Mouse (Mus musculus) heart, embryonic 10.5 days (tissue): ENCODE measurements at regions not wholly inside any gene's neighbourhood (a gene's known extent, or its start where the extent isn't known, plus 50 kb on each side); places are given as distances from the start of the nearest gene placed in this dataset.

ENCODE experiments used
- DNase-seq: peaks from one replicate; pipeline ENCODE4 v3.0.0-alpha.2; 2017; ENCODE audit warnings: low spot score
- H3K27ac ChIP-seq: fragments of 300-500 bp; sonication (generic); 2 replicates; pipeline ENCODE4 v1.5.1; 2016; ENCODE audit warnings: mild to moderate bottlenecking
- H3K27me3 ChIP-seq: fragments of 300-500 bp; sonication (generic); 2 replicates; pipeline ENCODE4 v1.6.1; 2016; ENCODE audit warnings: mild to moderate bottlenecking; ENCODE audit not compliant: poor library complexity, insufficient read depth, severe bottlenecking
- H3K36me3 ChIP-seq: fragments of 300-500 bp; sonication (generic); 2 replicates; pipeline ENCODE4 v1.6.1; 2016; ENCODE audit warnings: mild to moderate bottlenecking, moderate library complexity
- H3K4me1 ChIP-seq: fragments of 300-500 bp; sonication (generic); 2 replicates; pipeline ENCODE4 v1.6.1; 2016; ENCODE audit warnings: mild to moderate bottlenecking
- H3K4me3 ChIP-seq: fragments of 300-500 bp; sonication (generic); 2 replicates; pipeline ENCODE4 v1.5.1; 2016; ENCODE audit warnings: mild to moderate bottlenecking, moderate library complexity
- H3K9me3 ChIP-seq: fragments of 300-500 bp; sonication (generic); 2 replicates; pipeline ENCODE4 v1.6.1; 2016; ENCODE audit warnings: mild to moderate bottlenecking, moderate library complexity
- WGBS: fragments of 180-500 bp; shearing (Covaris S2); methylation state at CpG from one replicate; pipeline ENCODE4 v1.1.7; 2016; 5-methylcytosine and 5-hydroxymethylcytosine counted together

GRCm38 (mm10) chr1:119160354-119160753, 106.9 kb upstream of the Gli2 start:
- no peaks in the 10 kb centered on the region for H3K9me3 ChIP-seq
- no peak for DNase-seq
- no peaks in the 10 kb centered on the region for H3K4me1 ChIP-seq
- no peak overlapping the region for H3K4me3 ChIP-seq
- WGBS, result 89% methylated on average over 1 of the region's 1 CpGs
- H3K27me3 ChIP-seq, result no peaks in the 10 kb centered on the region; the same call in 1 of the 2 replicates
- H3K27ac ChIP-seq, result no peak overlapping the region
- H3K36me3 ChIP-seq, result no peaks in the 10 kb centered on the region

DNA sequence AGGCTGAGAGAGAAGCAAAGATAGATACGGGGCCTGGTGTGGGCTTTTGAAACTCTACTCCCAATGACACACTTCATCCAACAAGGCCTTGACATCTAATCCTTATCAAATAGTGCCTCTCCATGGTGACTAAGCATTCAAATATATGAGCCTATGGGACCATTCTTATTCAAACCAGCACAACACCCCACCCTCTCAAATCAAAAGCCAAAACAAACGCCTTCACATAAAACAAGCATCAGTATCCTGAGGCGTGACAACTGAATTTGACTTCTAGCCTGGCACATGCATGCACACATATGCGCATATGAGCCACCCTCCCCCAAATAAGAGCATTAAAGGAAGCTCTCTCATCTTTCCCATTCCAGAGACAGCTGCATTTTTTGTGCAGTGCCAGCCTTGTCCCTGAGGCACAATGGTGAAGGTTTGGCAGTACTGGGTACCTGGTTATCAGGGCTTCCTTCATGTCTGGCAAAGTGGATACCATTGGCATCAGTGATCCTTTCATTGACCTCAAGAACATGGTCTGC, 103.8 kb upstream of the Gli2 start:
- no peak for DNase-seq
- 86% methylated on average over 4 of the region's 4 CpGs for WGBS

GRCm38 (mm10) chr1:119153619-119154018, 100.2 kb upstream of the Gli2 start:
- H3K27me3 ChIP-seq, result no peaks in the 10 kb centered on the region; the same call in 1 of the 2 replicates
- H3K4me3 ChIP-seq, result no peak overlapping the region
- H3K27ac ChIP-seq, result no peak overlapping the region
- H3K9me3 ChIP-seq, result no peaks in the 10 kb centered on the region; the same call in 1 of the 2 replicates
- no peak for DNase-seq
- H3K36me3 ChIP-seq, result no peaks in the 10 kb centered on the region
- H3K4me1 ChIP-seq, result no peaks in the 10 kb centered on the region
- 96% methylated on average over 4 of the region's 4 CpGs for WGBS

More for the DNA sequence above, 103.8 kb upstream of the Gli2 start:
- Histone ChIP-seq H3K27ac (no peak overlapping the region), H3K9me3 (no peaks in the 10 kb centered on the region; the same call in 1 of the 2 replicates), H3K27me3 (no peaks in the 10 kb centered on the region; the same call in 1 of the 2 replicates), H3K4me3 (no peak overlapping the region), H3K4me1 (no peaks in the 10 kb centered on the region), H3K36me3 (no peaks in the 10 kb centered on the region)

DNA sequence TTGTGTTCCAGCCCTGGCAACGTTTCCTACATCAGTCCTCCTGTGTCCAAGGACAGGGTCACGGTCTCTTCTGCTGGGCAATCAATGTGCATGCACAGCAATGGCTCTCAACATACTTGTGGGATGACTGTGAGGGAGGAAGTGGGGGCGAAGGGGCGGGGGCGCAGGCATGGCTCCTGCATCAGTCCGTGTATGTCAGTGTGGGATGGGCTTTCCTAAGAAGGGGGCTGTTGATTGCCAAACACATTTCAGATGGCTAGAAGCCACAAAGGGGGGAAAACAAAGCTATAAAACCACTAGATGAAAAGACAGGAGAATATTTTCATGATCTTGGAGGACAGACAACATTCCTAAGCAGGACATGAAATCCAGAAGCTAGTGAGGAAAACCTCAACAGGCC, 99.4 kb upstream of the Gli2 start:
- 84% methylated on average over 6 of the region's 6 CpGs for WGBS
- no peaks in the 10 kb centered on the region; the same call in 1 of the 2 replicates for H3K9me3 ChIP-seq
- no peak for DNase-seq
- no peaks in the 10 kb centered on the region for H3K36me3 ChIP-seq
- H3K27ac ChIP-seq, result no peak overlapping the region
- H3K27me3 ChIP-seq, result no peaks in the 10 kb centered on the region
- no peak overlapping the region for H3K4me3 ChIP-seq
- H3K4me1 ChIP-seq, result no peaks in the 10 kb centered on the region

GRCm38 (mm10) chr1:119147506-119147905, 94.1 kb upstream of the Gli2 start:
- Histone ChIP-seq H3K9me3 (no peaks in the 10 kb centered on the region), H3K36me3 (no peaks in the 10 kb centered on the region), H3K27me3 (peaks cover 11% of the 10 kb centered on the region; the same call in 1 of the 2 replicates), H3K4me1 (no peaks in the 10 kb centered on the region), H3K4me3 (no peak overlapping the region), H3K27ac (no peak overlapping the region)
- 84% methylated on average over 2 of the region's 2 CpGs for WGBS
- no peak for DNase-seq

DNA sequence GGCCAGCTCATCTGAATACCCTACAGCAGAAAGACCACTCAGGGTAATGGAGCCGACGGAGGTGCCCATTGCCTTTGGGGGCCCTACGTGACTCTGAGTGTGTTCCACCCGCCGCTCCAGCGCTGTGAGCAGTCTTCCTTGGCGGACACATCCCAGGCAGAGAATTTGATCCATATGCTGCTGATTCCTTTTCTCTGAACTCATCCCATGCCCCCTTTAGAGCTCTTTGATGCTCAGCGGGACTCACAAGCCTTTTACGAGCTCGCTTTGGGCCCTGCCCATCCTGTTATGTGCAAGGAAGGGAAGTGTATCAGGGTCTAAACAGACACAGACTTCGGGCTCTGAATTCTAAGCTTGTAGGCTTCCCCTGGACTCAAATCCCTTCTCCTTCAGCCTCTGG, 90.4 kb upstream of the Gli2 start:
- H3K36me3 ChIP-seq, result no peaks in the 10 kb centered on the region
- H3K4me1 ChIP-seq, result no peaks in the 10 kb centered on the region
- WGBS, result 71% methylated on average over 11 of the region's 11 CpGs
- H3K4me3 ChIP-seq, result no peak overlapping the region
- H3K27me3 ChIP-seq, result peaks cover 11% of the 10 kb centered on the region; the same call in 1 of the 2 replicates
- no peaks in the 10 kb centered on the region for H3K9me3 ChIP-seq
- DNase-seq, result no peak
- H3K27ac ChIP-seq, result no peak overlapping the region

- no peaks in the 10 kb centered on the region for H3K27me3 ChIP-seq
- 79% methylated on average over 3 of the region's 3 CpGs for WGBS
- no peak overlapping the region for H3K27ac ChIP-seq
- H3K4me3 ChIP-seq, result no peak overlapping the region
- H3K36me3 ChIP-seq, result no peaks in the 10 kb centered on the region
- no peaks in the 10 kb centered on the region for H3K9me3 ChIP-seq
- DNase-seq, result no peak
- no peaks in the 10 kb centered on the region for H3K4me1 ChIP-seq
Measured at GRCm38 (mm10) chr1:119129039-119129438, 75.6 kb upstream of the Gli2 start.

- H3K27me3 ChIP-seq, result no peaks in the 10 kb centered on the region
- no peak overlapping the region for H3K27ac ChIP-seq
- DNase-seq, result no peak
- H3K4me3 ChIP-seq, result no peak overlapping the region
- H3K36me3 ChIP-seq, result no peaks in the 10 kb centered on the region
- no peaks in the 10 kb centered on the region for H3K4me1 ChIP-seq
- 65% methylated on average over 6 of the region's 6 CpGs for WGBS
- no peaks in the 10 kb centered on the region for H3K9me3 ChIP-seq
Measured at GRCm38 (mm10) chr1:119125561-119125960, 72.1 kb upstream of the Gli2 start.

- H3K4me1 ChIP-seq, result no peaks in the 10 kb centered on the region
- H3K27me3 ChIP-seq, result no peaks in the 10 kb centered on the region
- H3K27ac ChIP-seq, result no peak overlapping the region
- no peak for DNase-seq
- H3K9me3 ChIP-seq, result no peaks in the 10 kb centered on the region
- no peaks in the 10 kb centered on the region for H3K36me3 ChIP-seq
- H3K4me3 ChIP-seq, result no peak overlapping the region
- 76% methylated on average over 4 of the region's 4 CpGs for WGBS
Measured at GRCm38 (mm10) chr1:119124798-119125197, 71.4 kb upstream of the Gli2 start.

- Histone ChIP-seq H3K4me3 (no peak overlapping the region), H3K27ac (no peak overlapping the region), H3K9me3 (no peaks in the 10 kb centered on the region), H3K36me3 (no peaks in the 10 kb centered on the region), H3K27me3 (no peaks in the 10 kb centered on the region), H3K4me1 (no peaks in the 10 kb centered on the region)
- 71% methylated on average over 2 of the region's 2 CpGs for WGBS
- DNase-seq, result no peak
Measured at GRCm38 (mm10) chr1:119124063-119124462, 70.6 kb upstream of the Gli2 start.

GRCm38 (mm10) chr1:119123402-119123801, 70.0 kb upstream of the Gli2 start:
- Histone ChIP-seq H3K9me3 (no peaks in the 10 kb centered on the region), H3K27ac (no peak overlapping the region), H3K4me3 (no peak overlapping the region), H3K4me1 (no peaks in the 10 kb centered on the region), H3K36me3 (no peaks in the 10 kb centered on the region), H3K27me3 (no peaks in the 10 kb centered on the region)
- no peak for DNase-seq
- WGBS, result 36% methylated on average over 3 of the region's 3 CpGs

- Histone ChIP-seq H3K9me3 (no peaks in the 10 kb centered on the region), H3K4me1 (no peaks in the 10 kb centered on the region), H3K4me3 (no peak overlapping the region), H3K36me3 (no peaks in the 10 kb centered on the region), H3K27ac (no peak overlapping the region), H3K27me3 (no peaks in the 10 kb centered on the region)
- 73% methylated on average over 6 of the region's 6 CpGs for WGBS
- DNase-seq, result no peak
Measured at GRCm38 (mm10) chr1:119122975-119123374, 69.6 kb upstream of the Gli2 start.

GRCm38 (mm10) chr1:119119863-119120569, 66.6 kb upstream of the Gli2 start:
- Histone ChIP-seq H3K27ac (no peak overlapping the region), H3K9me3 (no peaks in the 10 kb centered on the region), H3K4me1 (peaks cover 3% of the 10 kb centered on the region; the same call in 1 of the 2 replicates), H3K36me3 (no peaks in the 10 kb centered on the region), H3K4me3 (no peak overlapping the region), H3K27me3 (no peaks in the 10 kb centered on the region)
- no peak for DNase-seq
- WGBS, result 31% methylated on average over 8 of the region's 8 CpGs
